Mouse (Mus musculus) granulocyte monocyte progenitor cell, adult 5-6 weeks (primary cell): Measurements from ENCODE around the gene Esp15. TPM values are rescaled to one million over a fixed set of nuclear protein-coding genes. Genes with fewer than 3 reads are reported as not detected.
"Not testable (repeated sequence)": the region's sequence is repeated elsewhere in the genome, so short reads cannot be mapped to it uniquely, and the experiment has no call there.

ENCODE experiments used
- ATAC-seq: replicated peaks from 2 replicates; pipeline ENCODE4 v1.8.0; 2016; ENCODE audit warnings: mild to moderate bottlenecking, moderate TSS enrichment, inconsistent platforms; ENCODE audit not compliant: poor library complexity, severe bottlenecking
- total RNA-seq, 2 experiments: library from RNA; stranded (forward) in 1 of 2; stranded (reverse) in 1 of 2; fragments of 200-712, 200-1000 nt in 1 of 2; fragments of >200 nt in 1 of 2; fragmentation: Nextera tagmentation in 1 of 2; gene quantifications; 2 replicates each; pipeline ENCODE4 v1.2.3; 2014 to 2017

The Esp15 gene
- total RNA-seq (2014; fragmentation: Nextera tagmentation) (not detected in 2 replicates), total RNA-seq (2017) (not detected in 2 replicates)

DNA sequence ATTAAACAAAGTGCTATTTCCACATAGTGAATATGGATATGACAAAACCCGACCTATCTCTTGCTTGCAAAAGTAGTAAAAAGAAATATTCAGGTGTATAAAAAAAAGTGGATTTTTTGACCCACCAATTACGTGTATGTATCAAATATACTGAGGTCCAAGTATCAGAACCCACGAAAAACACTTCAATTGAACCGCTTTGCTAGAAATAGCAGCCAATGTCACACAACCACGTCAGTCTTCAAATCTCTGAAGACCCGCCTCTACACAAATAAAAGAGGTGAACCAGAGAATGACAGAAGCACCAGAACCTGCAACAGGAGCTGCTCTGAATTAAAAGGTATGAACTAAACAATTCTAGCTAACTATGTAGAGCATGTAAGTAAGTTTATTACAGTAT lies at the start of gene Esp15:
Esp15 (plus strand) TSS at position 301 of the 400 bp plus-strand sequence.
- ATAC-seq, result not testable (repeated sequence)

- no peak for ATAC-seq
These were observed 49.2 kb upstream of the Esp15 start for GRCm38 (mm10) chr17:39591550-39591949.

Other genes with a start within 250 kb of the Esp15 start
- not detected in 2 replicates for gene Esp18, start 234.6 kb upstream of the Esp15 start, total RNA-seq (2014; fragmentation: Nextera tagmentation)
- gene Esp18, start 234.6 kb upstream of the Esp15 start, total RNA-seq (2017), result not detected in 2 replicates
- not detected in 2 replicates for gene Esp16, start 104.8 kb upstream of the Esp15 start, total RNA-seq (2014; fragmentation: Nextera tagmentation)
- not detected in 2 replicates for gene Esp16, start 104.8 kb upstream of the Esp15 start, total RNA-seq (2017)